30 mouse cellular contexts compared by ENCODE assay signal in genomic region chr5:135220941-135221340, GRCm38 (mm10). TPM values are rescaled to one million over a fixed set of nuclear protein-coding genes. Genes with fewer than 3 reads are reported as not detected.
DNase-seq lines count a peak whose midpoint lies in the region; ATAC-seq lines count a peak whose summit lies in the region.
"Had no signal": no experiment of that assay in that cellular context is flagged by ENCODE, and none has a peak within 500 bp of the region (broad histone marks: within the 10 kb centered on the region; RNA-seq: fewer than 3 reads in every experiment).

No protein-coding gene starts in this region.

- H3K4me3 ChIP-seq in heart, embryonic 11.5 days (ENCODE audit: low read depth, low read length): no peak overlapping the region
- H3K4me3 ChIP-seq: embryonic facial prominence, embryonic 12.5 days; embryonic facial prominence, embryonic 15.5 days; forebrain, embryonic 12.5 days; forebrain, embryonic 15.5 days; heart, embryonic 12.5 days; heart, embryonic 15.5 days; hindbrain, embryonic 10.5 days; hindbrain, embryonic 13.5 days; intestine, embryonic 15.5 days had no signal

- no peaks in the 10 kb centered on the region for H3K27me3 ChIP-seq in heart, embryonic 11.5 days (ENCODE audit: control insufficient read depth, insufficient read depth, low read length)
- H3K27me3 ChIP-seq: embryonic facial prominence, embryonic 12.5 days; embryonic facial prominence, embryonic 15.5 days; forebrain, embryonic 12.5 days; forebrain, embryonic 15.5 days; heart, embryonic 12.5 days; heart, embryonic 15.5 days; hindbrain, embryonic 13.5 days; intestine, embryonic 15.5 days; Patski had no signal

- no peak overlapping the region for H3K4me2 ChIP-seq in heart, embryonic 11.5 days
- H3K4me2 ChIP-seq: embryonic facial prominence, embryonic 12.5 days; embryonic facial prominence, embryonic 15.5 days; forebrain, embryonic 12.5 days; forebrain, embryonic 15.5 days; heart, embryonic 12.5 days; heart, embryonic 15.5 days; hindbrain, embryonic 13.5 days; intestine, embryonic 15.5 days had no signal

- no peak for ATAC-seq in heart, embryonic 11.5 days (replicated peaks; ENCODE audit: insufficient number of reproducible peaks, low FRiP score, low TSS enrichment)
- ATAC-seq in activated CD4-positive, CD25-positive, alpha-beta regulatory T cell, adult 4 months: no peak
- ATAC-seq: CD4-positive, CD25-positive, alpha-beta regulatory T cell, adult 4 months; forebrain, embryonic 15.5 days; hindbrain, embryonic 16.5 days; intestine, embryonic 15.5 days; Patski had no signal

- H3K36me3 ChIP-seq in heart, embryonic 11.5 days (ENCODE audit: control insufficient read depth, insufficient read depth, low read length): peaks cover 67% of the 10 kb centered on the region

- no peak overlapping the region for H3K9ac ChIP-seq in heart, embryonic 11.5 days (ENCODE audit: low read depth, low read length)
- H3K9ac ChIP-seq: embryonic facial prominence, embryonic 12.5 days; embryonic facial prominence, embryonic 15.5 days; forebrain, embryonic 12.5 days; forebrain, embryonic 15.5 days; heart, embryonic 12.5 days; heart, embryonic 15.5 days; hindbrain, embryonic 13.5 days; intestine, embryonic 15.5 days had no signal

- H3K4me1 ChIP-seq in heart, embryonic 11.5 days (ENCODE audit: control insufficient read depth, insufficient read depth, low read length): no peaks in the 10 kb centered on the region
- H3K4me1 ChIP-seq: embryonic facial prominence, embryonic 12.5 days; embryonic facial prominence, embryonic 15.5 days; forebrain, embryonic 12.5 days; forebrain, embryonic 15.5 days; hindbrain, embryonic 10.5 days; hindbrain, embryonic 13.5 days; intestine, embryonic 15.5 days had no signal

- H3K27ac ChIP-seq in heart, embryonic 11.5 days (ENCODE audit: low read depth, low read length): no peak overlapping the region
- H3K27ac ChIP-seq: embryonic facial prominence, embryonic 12.5 days; embryonic facial prominence, embryonic 15.5 days; forebrain, embryonic 12.5 days; forebrain, embryonic 15.5 days; heart, embryonic 15.5 days; hindbrain, embryonic 10.5 days; hindbrain, embryonic 13.5 days; intestine, embryonic 15.5 days had no signal

- peak; percentile 47 to 80 for DNase-seq in adrenal gland, adult (ENCODE audit: inconsistent age in 2 of 2, low spot score in 1 of 2)
- no peak for DNase-seq in adrenal gland, postnatal 4 days (ENCODE audit: low spot score in 2 of 2)
- peak; percentile 73 for DNase-seq in heart, adult 11 months
- peak; percentile 39 for DNase-seq in adrenal gland, postnatal 14 days
- no peak for DNase-seq in urinary bladder, postnatal 36 days (ENCODE audit: low spot score in 2 of 2)
- no peak for DNase-seq in ovary, postnatal 36 days (ENCODE audit: low spot score)
- DNase-seq: cerebellum, adult 11 months; cerebellum, adult 2 months; cerebellum, adult 9-11 months; cerebellum, postnatal 25 days; gastrocnemius, postnatal 10 days; gastrocnemius, postnatal 36 days; heart, postnatal 10 days; heart, postnatal 36 days; kidney, adult 11 months; kidney, adult 8-10 months had no signal

- no peaks in the 10 kb centered on the region for H3K9me3 ChIP-seq in heart, embryonic 11.5 days (replicated peaks; ENCODE audit: control insufficient read depth, low read length)
- H3K9me3 ChIP-seq: embryonic facial prominence, embryonic 12.5 days; embryonic facial prominence, embryonic 15.5 days; forebrain, embryonic 12.5 days; forebrain, embryonic 15.5 days; heart, embryonic 12.5 days; heart, embryonic 15.5 days; hindbrain, embryonic 10.5 days; hindbrain, embryonic 13.5 days; intestine, embryonic 15.5 days had no signal

RNA-seq across cellular contexts. Expression of gene Fzd9, which starts 30.1 kb away (rescaled TPM):
- total RNA-seq in adrenal gland, postnatal 4 days (2021): 1 to 10 TPM; 2.6 to 2.8 TPM
- 3.6 and 4.9 TPM in 2 replicates for polyA plus RNA-seq in heart, embryonic 11.5 days (2014; fragmentation: Nextera tagmentation; extraction: Ambion mirVana)
- 2.7 and 3.0 TPM in 2 replicates for total RNA-seq in adrenal gland, postnatal 14 days (2021)
- polyA plus RNA-seq in activated CD4-positive, CD25-positive, alpha-beta regulatory T cell, adult 4 months (2017; shearing (Covaris generic)): not detected
- polyA plus RNA-seq: CD4-positive, CD25-positive, alpha-beta regulatory T cell, adult 4 months had no signal

RNA-seq across cellular contexts. Expression of gene Baz1b, which starts 33.9 kb away (rescaled TPM):
- 10 to 100 TPM; 67.4 to 76.4 TPM for total RNA-seq in adrenal gland, postnatal 4 days (2021)
- polyA plus RNA-seq in heart, embryonic 11.5 days (2014; fragmentation: Nextera tagmentation; extraction: Ambion mirVana): 28.9 and 45.4 TPM in 2 replicates
- total RNA-seq in adrenal gland, postnatal 14 days (2021): 84.6 and 87.4 TPM in 2 replicates
- polyA plus RNA-seq in activated CD4-positive, CD25-positive, alpha-beta regulatory T cell, adult 4 months (2017; shearing (Covaris generic)): 10 to 100 TPM; 20.8 to 23.9 TPM

RNA-seq across cellular contexts. Expression of gene Bcl7b, which starts 52.9 kb away (rescaled TPM):
- total RNA-seq in adrenal gland, postnatal 4 days (2021): 10 to 100 TPM; 44.6 to 52.1 TPM
- polyA plus RNA-seq in heart, embryonic 11.5 days (2014; fragmentation: Nextera tagmentation; extraction: Ambion mirVana): 32.3 and 35.2 TPM in 2 replicates
- total RNA-seq in adrenal gland, postnatal 14 days (2021): 53.3 and 57.9 TPM in 2 replicates
- polyA plus RNA-seq in activated CD4-positive, CD25-positive, alpha-beta regulatory T cell, adult 4 months (2017; shearing (Covaris generic)): 10 to 100 TPM; 41.8 to 53.6 TPM

Comparison
In these comparisons a context has a peak if more than half of its experiments do, and no peak if none do; other contexts are left out.
1. DNase-seq: peak in adrenal gland, adult (2 of 2), heart, adult 11 months (single experiment) and adrenal gland, postnatal 14 days (single experiment); none in adrenal gland, postnatal 4 days (0 of 2), urinary bladder, postnatal 36 days (0 of 2) and ovary, postnatal 36 days (single experiment).